Mouse (Mus musculus) heart, embryonic 11.5 days (tissue): ENCODE results near the gene Slc2a4. TPM values are rescaled to one million over a fixed set of nuclear protein-coding genes. Genes with fewer than 3 reads are reported as not detected.
A peak's percentile ranks its signal among the peaks of the same experiment; 100 is the strongest.

Source experiments
- ATAC-seq: fragments of 200-750 bp; cut with Nextera tagmentation; replicated peaks from 2 replicates; pipeline ENCODE4 v1.8.0; 2017; ENCODE audit warnings: moderate library complexity; ENCODE audit not compliant: insufficient number of reproducible peaks, low FRiP score, low TSS enrichment
- H3K27ac ChIP-seq: fragments of 300-500 bp; sonication (generic); 2 replicates; pipeline ENCODE4 v1.5.1; 2014; ENCODE audit warnings: mild to moderate bottlenecking, low read depth, low read length
- H3K27me3 ChIP-seq: fragments of 300-500 bp; sonication (generic); 2 replicates; pipeline ENCODE4 v1.6.1; 2014; ENCODE audit warnings: mild to moderate bottlenecking, low read length, mixed read lengths; ENCODE audit not compliant: control insufficient read depth, insufficient read depth
- H3K36me3 ChIP-seq: fragments of 300-500 bp; sonication (generic); 2 replicates; pipeline ENCODE4 v1.6.1; 2014; ENCODE audit warnings: mild to moderate bottlenecking, low read length, moderate library complexity, mixed read lengths; ENCODE audit not compliant: control insufficient read depth, insufficient read depth
- H3K4me1 ChIP-seq: fragments of 300-500 bp; sonication (generic); 2 replicates; pipeline ENCODE4 v1.6.1; 2014; ENCODE audit warnings: low read length; ENCODE audit not compliant: control insufficient read depth, insufficient read depth
- H3K4me2 ChIP-seq: fragments of 300-500 bp; sonication (generic); 2 replicates; pipeline ENCODE4 v1.6.1; 2014; ENCODE audit warnings: mild to moderate bottlenecking, moderate library complexity
- H3K4me3 ChIP-seq: fragments of 300-500 bp; sonication (generic); 2 replicates; pipeline ENCODE4 v1.5.1; 2014; ENCODE audit warnings: low read depth, low read length
- H3K9ac ChIP-seq: fragments of 300-500 bp; sonication (generic); 2 replicates; pipeline ENCODE4 v1.6.1; 2014; ENCODE audit warnings: mild to moderate bottlenecking, low read depth, low read length, moderate library complexity
- H3K9me3 ChIP-seq: fragments of 300-500 bp; sonication (generic); replicated peaks from 2 replicates; pipeline ENCODE4 v1.6.1; 2016; ENCODE audit warnings: low read length; ENCODE audit not compliant: control insufficient read depth
- WGBS: fragments of 180-500 bp; shearing (Covaris S2); extraction: QIAGEN DNeasy Blood & Tissue Kit; methylation state at CpG from one replicate; pipeline ENCODE4 v1.1.7; 2014; ENCODE audit not compliant: insufficient replicate concordance; 5-methylcytosine and 5-hydroxymethylcytosine counted together
- polyA plus RNA-seq: library from polyadenylated mRNA; unstranded; fragments of >200 nt; fragmentation: Nextera tagmentation; extraction: Ambion mirVana; gene quantifications from 2 replicates; pipeline ENCODE4 v1.2.1, GENCODE M21; 2014

Slc2a4 gene
- polyA plus RNA-seq, 1 experiment from 2014 or later: 22.0 TPM

- ATAC-seq: peak; percentile 88
- Histone ChIP-seq H3K9me3 (no peaks in the 10 kb centered on the region), H3K27me3 (no peaks in the 10 kb centered on the region), H3K36me3 (peaks cover 17% of the 10 kb centered on the region), H3K27ac (peak overlapping the region; percentile 99), H3K4me1 (peaks cover 20% of the 10 kb centered on the region), H3K4me2 (peak overlapping the region; percentile 97), H3K4me3 (peak overlapping the region; percentile 100), H3K9ac (peak overlapping the region; percentile 99)
- WGBS: 0% methylated on average over 44 of the region's 60 CpGs
Measured at GRCm38 (mm10) chr11:69980196-69981140, 32.5 kb upstream of the Slc2a4 start.

DNA sequence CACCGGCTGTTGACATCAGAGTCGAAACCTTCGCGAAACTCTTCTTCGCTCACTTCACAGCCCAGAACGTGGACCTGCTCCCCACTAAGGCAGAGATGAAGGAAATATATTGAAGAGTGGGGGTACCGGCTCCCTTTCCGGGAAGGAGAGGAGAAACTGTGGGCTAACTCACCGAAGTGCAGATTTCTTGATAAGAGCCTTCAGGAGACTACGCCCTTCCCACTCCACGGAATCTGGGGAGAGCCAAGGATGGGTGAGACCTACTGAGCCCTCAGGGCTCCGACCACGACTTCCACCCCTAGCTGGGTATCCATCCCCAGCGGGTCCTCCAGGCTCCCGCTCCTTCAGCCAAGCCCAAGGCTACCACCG is 31.8 kb upstream of the Slc2a4 start:
- Histone ChIP-seq H3K27me3 (no peaks in the 10 kb centered on the region), H3K9me3 (no peaks in the 10 kb centered on the region), H3K36me3 (peaks cover 17% of the 10 kb centered on the region), H3K4me1 (peaks cover 20% of the 10 kb centered on the region), H3K4me3 (peak overlapping the region; percentile 100), H3K27ac (peak overlapping the region; percentile 99), H3K9ac (peak overlapping the region; percentile 99), H3K4me2 (peak overlapping the region; percentile 97)
- no peak for ATAC-seq
- 2% methylated on average over 16 of the region's 16 CpGs for WGBS

- Histone ChIP-seq H3K9ac (no peak overlapping the region), H3K4me3 (no peak overlapping the region), H3K36me3 (peaks cover 26% of the 10 kb centered on the region), H3K9me3 (no peaks in the 10 kb centered on the region), H3K4me2 (no peak overlapping the region), H3K27ac (no peak overlapping the region), H3K27me3 (no peaks in the 10 kb centered on the region), H3K4me1 (peaks cover 4% of the 10 kb centered on the region; the same call in 1 of the 2 replicates)
- ATAC-seq: no peak
- WGBS: 54% methylated on average over 4 of the region's 4 CpGs
Measured at GRCm38 (mm10) chr11:69976271-69976670, 28.3 kb upstream of the Slc2a4 start.

GRCm38 (mm10) chr11:69974907-69975306 is 26.9 kb upstream of the Slc2a4 start:
- ATAC-seq: no peak
- no peaks in the 10 kb centered on the region for H3K9me3 ChIP-seq
- H3K4me1 ChIP-seq: peaks cover 4% of the 10 kb centered on the region; the same call in 1 of the 2 replicates
- peaks cover 33% of the 10 kb centered on the region for H3K36me3 ChIP-seq
- H3K4me3 ChIP-seq: no peak overlapping the region
- 79% methylated on average over 2 of the region's 2 CpGs for WGBS
- no peak overlapping the region for H3K4me2 ChIP-seq
- H3K9ac ChIP-seq: no peak overlapping the region
- H3K27ac ChIP-seq: no peak overlapping the region
- H3K27me3 ChIP-seq: no peaks in the 10 kb centered on the region

DNA sequence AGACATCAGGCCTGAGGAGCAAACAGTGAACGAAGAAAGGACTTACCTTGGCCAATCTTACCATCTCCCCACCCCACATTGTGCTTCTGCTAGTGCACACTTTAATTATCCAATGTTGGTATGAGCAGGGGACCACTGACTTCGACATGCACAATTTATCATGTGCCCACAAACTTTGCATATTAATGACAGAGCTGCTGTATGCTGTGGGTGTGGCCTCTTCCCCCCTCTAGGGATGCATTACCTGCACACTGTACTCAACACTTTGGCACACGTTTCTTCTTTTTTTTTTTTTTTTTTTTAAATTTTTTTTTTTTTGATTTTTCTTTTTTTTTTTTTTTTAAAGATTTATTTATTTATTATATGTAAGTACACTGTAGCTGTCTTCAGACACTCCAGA is 22.8 kb upstream of the Slc2a4 start:
- Histone ChIP-seq H3K9me3 (no peaks in the 10 kb centered on the region), H3K4me2 (no peak overlapping the region), H3K27ac (no peak overlapping the region), H3K4me1 (peaks cover 9% of the 10 kb centered on the region), H3K27me3 (peaks cover 17% of the 10 kb centered on the region), H3K36me3 (peaks cover 28% of the 10 kb centered on the region), H3K9ac (no peak overlapping the region), H3K4me3 (no peak overlapping the region)
- ATAC-seq: no peak
- 83% methylated on average over 3 of the region's 3 CpGs for WGBS

- Histone ChIP-seq H3K9me3 (no peaks in the 10 kb centered on the region), H3K9ac (no peak overlapping the region), H3K4me1 (peaks cover 10% of the 10 kb centered on the region), H3K27ac (no peak overlapping the region), H3K4me2 (no peak overlapping the region), H3K36me3 (peaks cover 26% of the 10 kb centered on the region), H3K4me3 (no peak overlapping the region), H3K27me3 (peaks cover 23% of the 10 kb centered on the region)
- 81% methylated on average over 6 of the region's 6 CpGs for WGBS
- no peak for ATAC-seq
Measured at GRCm38 (mm10) chr11:69970222-69970621, 22.2 kb upstream of the Slc2a4 start.

- H3K36me3 ChIP-seq: peaks cover 15% of the 10 kb centered on the region
Measured at GRCm38 (mm10) chr11:69968793-69969192, 20.8 kb upstream of the Slc2a4 start.

DNA sequence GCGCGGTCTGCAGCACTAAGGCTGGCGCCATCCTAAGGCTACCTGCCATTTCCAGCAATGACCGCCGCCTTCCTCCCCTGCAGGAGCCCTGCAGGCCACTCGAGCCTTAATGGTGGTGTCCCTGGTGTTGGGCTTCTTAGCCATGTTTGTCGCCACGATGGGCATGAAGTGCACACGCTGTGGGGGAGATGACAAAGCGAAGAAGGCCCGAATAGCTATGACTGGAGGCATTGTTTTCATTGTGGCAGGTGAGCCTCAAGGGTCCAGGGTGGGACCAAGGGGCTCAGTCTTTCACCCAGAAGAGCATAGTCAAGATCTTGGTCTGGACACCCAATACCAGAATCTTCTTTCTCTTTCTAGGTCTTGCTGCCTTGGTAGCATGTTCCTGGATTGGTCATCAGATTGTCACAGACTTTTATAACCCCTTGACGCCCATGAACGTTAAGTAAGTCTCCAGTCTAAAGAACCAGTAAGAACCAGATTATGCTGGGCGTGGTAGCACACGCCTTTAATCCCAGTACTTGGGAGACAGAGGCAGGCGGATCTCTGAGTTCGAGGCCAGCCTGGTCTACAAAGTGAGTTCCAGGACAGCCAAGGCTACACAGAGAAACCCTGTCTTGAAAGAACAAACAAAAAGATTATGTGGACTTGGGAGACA is 19.0 kb upstream of the Slc2a4 start:
- peaks cover 13% of the 10 kb centered on the region for H3K36me3 ChIP-seq
- peaks cover 10% of the 10 kb centered on the region for H3K4me1 ChIP-seq
- peak overlapping the region; percentile 73 for H3K4me2 ChIP-seq
- ATAC-seq: no peak
- H3K27ac ChIP-seq: no peak overlapping the region
- H3K9ac ChIP-seq: peak overlapping the region; percentile 56
- H3K27me3 ChIP-seq: peaks cover 53% of the 10 kb centered on the region
- WGBS: 38% methylated on average over 17 of the region's 17 CpGs
- H3K9me3 ChIP-seq: no peaks in the 10 kb centered on the region
- H3K4me3 ChIP-seq: peak overlapping the region; percentile 33

More at GRCm38 (mm10) chr11:69968793-69969192, 20.8 kb upstream of the Slc2a4 start:
- Histone ChIP-seq H3K27ac (no peak overlapping the region), H3K4me3 (no peak overlapping the region), H3K9ac (no peak overlapping the region), H3K4me2 (no peak overlapping the region), H3K4me1 (peaks cover 10% of the 10 kb centered on the region), H3K27me3 (peaks cover 37% of the 10 kb centered on the region), H3K9me3 (no peaks in the 10 kb centered on the region)
- no peak for ATAC-seq
- 78% methylated on average over 4 of the region's 4 CpGs for WGBS
